Mouse (Mus musculus) brain, embryonic 14.5 days (tissue): Measurements from ENCODE around the gene Ppm1d.

ENCODE experiments used
- CTCF ChIP-seq: fragments of 200-500 bp; IDR thresholded peaks from 2 replicates; pipeline ENCODE4 v1.5.1; 2012; ENCODE audit warnings: inconsistent platforms, mild to moderate bottlenecking, moderate library complexity, borderline replicate concordance; ENCODE audit not compliant: insufficient read depth, insufficient read length; ENCODE audit errors: extremely low read depth
- POLR2A ChIP-seq: fragments of 200-500 bp; IDR thresholded peaks from 2 replicates; pipeline ENCODE4 v1.6.1; 2012; ENCODE audit warnings: mild to moderate bottlenecking, inconsistent platforms, borderline replicate concordance; ENCODE audit not compliant: poor library complexity, insufficient read depth, insufficient read length, severe bottlenecking; ENCODE audit errors: extremely low read depth

DNA sequence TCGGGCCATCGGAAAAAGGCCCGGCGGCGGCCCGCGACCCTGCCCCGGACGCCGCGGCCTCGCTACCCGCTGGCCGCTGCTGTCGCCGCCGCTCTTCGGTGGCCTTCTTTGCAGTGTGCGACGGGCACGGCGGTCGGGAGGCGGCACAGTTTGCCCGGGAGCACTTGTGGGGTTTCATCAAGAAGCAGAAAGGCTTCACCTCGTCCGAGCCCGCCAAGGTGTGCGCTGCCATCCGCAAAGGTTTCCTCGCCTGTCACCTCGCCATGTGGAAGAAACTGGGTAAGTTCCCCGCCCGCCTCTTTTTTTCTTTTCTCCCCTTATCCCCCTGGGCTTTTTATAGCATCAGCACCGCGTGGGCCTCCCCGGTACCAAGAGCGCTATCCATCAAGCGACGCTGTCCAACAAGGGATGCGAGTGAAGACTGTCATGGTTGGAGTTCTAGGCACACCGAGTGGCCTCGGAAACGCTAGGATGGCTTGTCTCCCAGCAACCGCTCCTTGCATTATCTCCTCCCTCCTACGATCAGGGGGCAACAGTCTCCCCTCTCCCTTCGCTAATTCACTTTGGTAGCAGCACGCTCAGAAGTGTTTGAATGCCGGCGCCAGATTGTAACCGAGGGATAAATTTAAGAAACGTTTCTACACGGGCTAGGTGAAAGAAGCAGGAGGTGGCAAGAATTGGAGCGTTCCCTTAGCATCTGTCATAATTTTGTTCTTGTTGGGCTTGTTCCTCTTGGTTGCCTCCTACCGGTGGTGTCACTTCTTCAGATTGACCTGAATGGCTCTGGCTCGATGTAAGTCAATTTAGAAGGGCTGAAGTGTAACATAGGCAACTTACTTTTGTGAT is 824 bp downstream of the Ppm1d start:
- TF ChIP-seq CTCF (peak; percentile 43; the same call in 1 of the 2 replicates), POLR2A (no peak)
